Mouse (Mus musculus) frontal cortex, postnatal 10 days (tissue): ENCODE measurements at regions not wholly inside any gene's neighbourhood (a gene's known extent, or its start where the extent isn't known, plus 50 kb on each side); places are given as distances from the start of the nearest gene placed in this dataset.

Source experiments
- DNase-seq, 2 experiments: peaks; one replicate each; pipeline ENCODE4 v3.0.0; 2022; ENCODE audit warnings: low spot score in 2 of 2, mixed read lengths in 1 of 2

DNA sequence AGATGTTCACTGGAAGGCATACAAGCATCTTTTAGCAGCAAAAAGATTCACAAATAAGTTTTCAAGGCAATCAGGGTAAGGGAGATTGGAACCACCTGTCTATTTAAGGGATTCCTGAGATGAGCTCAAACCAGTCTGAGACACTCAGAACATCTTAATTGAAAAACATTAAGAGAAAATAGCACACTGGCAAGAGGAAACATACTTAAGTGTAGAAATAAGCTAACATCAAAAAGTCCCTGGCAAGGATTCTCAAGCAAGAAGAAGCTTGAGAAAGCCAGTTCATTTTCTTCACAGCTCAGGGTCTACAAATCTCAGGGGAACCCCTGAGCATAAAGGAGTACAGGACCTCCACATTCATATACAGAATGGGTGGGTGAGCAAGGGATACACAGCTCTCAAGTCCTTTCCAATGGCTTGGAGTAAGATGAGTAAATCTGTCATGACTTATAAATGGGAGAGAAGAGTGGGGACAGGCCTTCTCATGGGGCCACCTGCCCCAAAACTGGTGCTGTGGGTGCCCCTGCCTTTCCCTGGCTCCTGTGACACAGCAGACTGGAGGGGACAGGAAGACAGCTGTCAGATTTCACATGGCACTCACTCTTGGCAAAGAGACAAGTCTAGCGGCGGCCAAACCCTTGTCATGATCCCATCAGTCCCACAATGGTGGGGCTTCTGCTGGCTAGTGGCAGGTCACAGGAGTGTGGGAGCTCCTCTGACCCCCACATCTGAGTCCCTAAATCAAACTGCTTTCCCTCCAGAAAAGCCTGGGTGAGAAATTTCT is 436.6 kb downstream of the Meis1 start:
- DNase-seq: no peak

DNA sequence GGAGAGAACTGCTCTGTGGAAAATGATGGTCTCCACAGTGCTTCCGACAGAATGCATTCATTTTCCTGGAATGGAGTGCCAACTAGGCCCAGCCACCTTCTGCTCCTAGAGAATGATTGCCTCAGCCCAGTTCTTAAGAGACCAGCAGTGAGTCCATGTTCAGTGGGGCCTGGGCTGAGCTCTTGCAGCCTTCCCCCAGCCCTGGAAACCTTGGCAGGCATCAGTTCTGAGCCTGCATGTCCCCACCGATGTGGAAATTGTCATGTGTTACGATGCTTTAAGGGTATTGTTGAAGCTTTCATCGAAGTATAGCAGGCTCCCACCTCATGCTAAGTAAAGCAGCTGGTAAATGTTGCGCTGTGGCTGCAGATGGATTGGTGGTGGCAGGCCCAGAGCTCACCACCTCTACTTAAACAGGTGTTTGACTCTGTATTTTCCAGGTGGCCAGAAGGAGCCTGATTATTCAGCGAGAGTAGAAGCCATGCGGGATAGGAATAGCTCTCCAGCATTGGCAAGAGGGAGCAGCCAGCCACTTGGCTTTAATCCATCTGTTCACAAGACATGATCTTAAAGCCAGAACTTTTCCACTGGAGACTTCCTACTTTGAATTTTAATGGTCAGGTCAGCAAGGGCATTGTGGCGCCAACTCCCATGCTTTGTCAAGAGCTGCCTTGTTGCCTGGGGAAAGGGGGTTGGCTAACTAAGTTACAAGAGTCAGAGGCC is 437.5 kb downstream of the Meis1 start:
- no peak for DNase-seq

- no peak for DNase-seq
These were observed 447.1 kb downstream of the Meis1 start for GRCm38 (mm10) chr11:18571557-18572209.

DNA sequence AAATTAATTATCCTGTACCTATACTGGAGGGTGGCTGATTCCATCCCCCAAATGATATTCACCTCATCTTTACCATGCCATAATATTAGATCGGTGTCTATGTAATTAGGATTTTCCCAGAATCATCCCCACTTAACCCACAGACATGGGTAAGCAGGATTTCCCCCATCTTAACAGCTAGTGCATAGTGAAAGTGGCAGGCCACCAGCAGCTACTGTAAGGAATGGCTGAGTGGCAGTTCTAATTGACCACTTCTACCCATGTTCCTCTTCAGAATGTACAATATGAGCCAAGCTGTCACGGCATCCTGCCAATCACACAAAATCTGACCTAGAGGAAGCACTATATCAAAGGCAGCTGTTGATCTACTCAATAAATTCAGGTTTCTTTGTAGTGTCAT is 455.8 kb downstream of the Meis1 start:
- no peak for DNase-seq

- DNase-seq: no peak
These were observed 460.1 kb downstream of the Meis1 start for GRCm38 (mm10) chr11:18558665-18559064.

GRCm38 (mm10) chr11:18535592-18535857 is 483.3 kb downstream of the Meis1 start:
- DNase-seq: no peak

- no peak for DNase-seq
These were observed 483.8 kb downstream of the Meis1 start for GRCm38 (mm10) chr11:18534807-18535591.

- no peak for DNase-seq
These were observed 487.3 kb downstream of the Meis1 start for GRCm38 (mm10) chr11:18531264-18532110.

- no peak for DNase-seq
These were observed 490.2 kb downstream of the Meis1 start for GRCm38 (mm10) chr11:18528568-18528967.

- no peak for DNase-seq
These were observed 523.6 kb downstream of the Meis1 start for GRCm38 (mm10) chr11:18495108-18495757.

- no peak for DNase-seq
These were observed 524.8 kb downstream of the Meis1 start for GRCm38 (mm10) chr11:18493981-18494380.

- no peak for DNase-seq
These were observed 525.7 kb downstream of the Meis1 start for GRCm38 (mm10) chr11:18493086-18493485.

DNA sequence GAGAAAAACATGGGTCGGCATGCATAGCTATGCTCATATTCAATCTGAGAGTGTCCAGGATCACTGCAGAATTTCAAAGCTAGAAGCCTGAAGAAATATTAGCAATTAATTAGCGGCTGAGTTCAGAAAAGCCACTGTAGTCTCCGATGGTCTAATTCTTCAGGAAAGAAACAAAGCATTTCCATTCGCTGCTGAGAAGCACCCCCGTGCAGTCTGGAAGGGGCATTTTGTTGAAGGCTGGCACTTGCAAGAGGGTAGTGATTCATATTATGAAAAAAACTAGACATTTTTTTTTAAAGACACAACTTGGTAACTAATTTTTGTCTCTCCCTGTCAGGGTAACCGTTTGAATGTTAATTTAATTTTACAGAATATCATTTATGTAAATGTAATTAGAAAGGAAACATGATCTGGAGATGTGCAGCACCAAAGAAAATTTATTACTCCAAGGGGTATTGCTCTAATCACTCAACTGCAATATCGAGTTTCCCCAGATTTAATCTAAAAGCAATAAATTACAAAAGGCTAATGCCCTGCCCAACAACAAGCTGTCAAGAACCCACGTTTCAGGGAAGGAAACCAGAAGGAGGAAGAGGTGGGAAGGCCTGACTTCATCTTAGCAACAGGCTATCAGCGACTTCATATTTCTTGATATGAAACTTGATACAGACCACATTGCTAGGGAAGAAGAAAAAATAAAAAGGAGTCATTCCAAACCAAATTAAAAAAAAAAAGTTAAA is 529.1 kb downstream of the Meis1 start:
- DNase-seq: no peak

DNA sequence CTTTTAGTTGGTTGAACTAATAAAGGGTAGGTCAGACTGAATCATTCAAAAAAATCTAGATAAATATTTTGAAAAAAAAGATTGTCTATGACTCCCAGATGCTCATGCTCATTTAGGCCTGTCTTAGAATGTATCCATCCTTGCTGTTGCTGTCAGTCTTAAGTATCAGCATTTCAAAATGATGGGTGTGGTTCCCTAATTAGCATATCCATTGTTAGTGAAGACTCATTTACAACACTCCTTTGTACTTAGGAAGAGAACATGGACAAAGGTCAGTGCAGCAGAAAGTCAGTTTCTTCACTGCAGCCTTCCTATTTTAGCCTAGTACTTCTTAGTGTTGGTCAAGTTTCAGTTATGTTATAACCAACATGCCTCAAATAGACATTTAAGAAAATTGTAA is 525.2 kb upstream of the Etaa1 start:
- DNase-seq: no peak

DNA sequence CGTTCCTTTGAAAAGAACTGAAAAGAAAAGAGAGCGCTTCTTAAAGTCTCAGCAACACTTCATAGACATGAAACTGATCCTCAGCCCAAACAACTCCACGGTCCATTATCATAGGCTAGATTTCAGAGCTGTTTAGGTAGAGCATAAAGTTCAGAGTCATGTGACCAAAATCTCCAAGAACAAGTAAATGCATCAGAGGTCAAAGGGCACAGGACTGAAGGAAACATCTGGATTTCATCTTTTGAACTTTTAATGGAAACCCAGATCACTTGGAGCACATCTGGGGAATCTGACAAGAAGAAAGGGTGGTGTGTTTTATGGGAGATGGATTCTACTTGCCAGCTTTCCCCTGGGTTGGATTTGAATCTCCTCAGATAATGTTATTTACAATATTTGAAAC is 497.6 kb upstream of the Etaa1 start:
- DNase-seq: no peak

GRCm38 (mm10) chr11:18448879-18449278 is 495.2 kb upstream of the Etaa1 start:
- DNase-seq: no peak

DNA sequence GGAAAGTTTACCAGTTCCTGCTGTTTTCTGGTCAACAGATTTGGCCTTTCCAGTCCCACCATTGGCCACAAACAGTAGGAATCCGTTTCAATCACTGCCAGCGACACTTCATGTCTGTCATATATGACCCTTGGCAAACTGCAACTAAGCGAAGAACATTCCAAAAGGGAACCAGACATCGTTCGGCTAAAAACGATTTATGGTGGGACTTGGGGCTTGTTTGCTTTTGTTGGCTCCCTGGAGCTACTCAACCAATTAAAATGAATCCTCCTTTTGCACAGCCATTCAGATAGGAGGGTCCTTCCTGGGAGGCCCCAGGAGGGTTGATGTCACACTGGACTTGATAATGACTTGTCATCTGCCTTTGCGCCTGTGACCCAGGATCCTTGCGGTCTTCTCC is 490.9 kb upstream of the Etaa1 start:
- no peak for DNase-seq

DNA sequence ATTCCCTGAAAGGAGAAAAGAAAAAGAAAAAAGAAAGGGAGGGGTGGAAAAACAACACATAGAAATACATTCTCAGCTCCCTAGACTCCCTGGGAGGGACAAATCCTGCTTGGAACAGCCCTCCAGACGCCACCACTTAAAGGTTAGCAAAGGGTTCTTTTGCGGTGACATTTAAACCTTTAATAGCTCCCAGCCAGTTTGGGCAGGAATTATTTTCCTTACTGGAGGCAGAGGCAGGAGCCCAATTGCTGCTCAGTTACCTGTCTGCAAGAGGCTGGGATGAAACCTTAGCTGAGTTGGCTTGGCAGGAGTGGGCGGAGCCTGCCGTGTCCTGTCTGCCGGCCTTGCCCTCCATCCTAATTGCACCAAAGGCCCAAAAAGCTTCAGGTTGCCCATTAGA is 490.4 kb upstream of the Etaa1 start:
- DNase-seq: no peak

- DNase-seq: no peak
These were observed 489.5 kb upstream of the Etaa1 start for GRCm38 (mm10) chr11:18443156-18443555.
